Mouse (Mus musculus) megakaryocyte, adult 5-6 weeks (primary cell): ENCODE data around the gene Brsk1. TPM values are rescaled to one million over a fixed set of nuclear protein-coding genes. Genes with fewer than 3 reads are reported as not detected.

ENCODE experiments used
- ATAC-seq: 2 replicates; pipeline ENCODE4 v1.8.0; 2016; ENCODE audit warnings: mild to moderate bottlenecking, inconsistent platforms; ENCODE audit not compliant: poor library complexity, severe bottlenecking
- total RNA-seq, 2 experiments: library from RNA; stranded (forward) in 1 of 2; stranded (reverse) in 1 of 2; fragments of 153-499, 151-499 nt in 1 of 2; fragments of 221-1000, 200-1000 nt in 1 of 2; gene quantifications; 2 replicates each; pipeline versions ENCODE4 v1.2.3 to v1.2.4; 2015 to 2017

The Brsk1 gene
- total RNA-seq, 2 experiments from 2014 or later: not detected

GRCm38 (mm10) chr7:4666871-4667270 is 23.5 kb upstream of the Brsk1 start:
- no peak for ATAC-seq

- ATAC-seq: no peak
These were observed 21.9 kb upstream of the Brsk1 start for GRCm38 (mm10) chr7:4668506-4668905.

- ATAC-seq: no peak
These were observed 21.2 kb upstream of the Brsk1 start for GRCm38 (mm10) chr7:4669156-4669555.

- ATAC-seq: no peak
These were observed 19.6 kb upstream of the Brsk1 start for GRCm38 (mm10) chr7:4670655-4671255.

- ATAC-seq: no peak
These were observed 18.4 kb upstream of the Brsk1 start for GRCm38 (mm10) chr7:4671956-4672355.

- no peak for ATAC-seq
These were observed 16.2 kb upstream of the Brsk1 start for GRCm38 (mm10) chr7:4674114-4674731.

- no peak for ATAC-seq
These were observed 15.2 kb upstream of the Brsk1 start for GRCm38 (mm10) chr7:4675200-4675599.

GRCm38 (mm10) chr7:4683307-4683706 is 7.1 kb upstream of the Brsk1 start:
- ATAC-seq: no peak

- ATAC-seq: no peak
These were observed 6.2 kb upstream of the Brsk1 start for GRCm38 (mm10) chr7:4684203-4684602.

- peak; percentile 94 for ATAC-seq
These were observed 5.6 kb upstream of the Brsk1 start, which contains the start of gene Hspbp1 for GRCm38 (mm10) chr7:4684632-4685417. Hspbp1 (minus strand) TSS chr7:4685068.

GRCm38 (mm10) chr7:4690951-4691653 is 698 bp downstream of the Brsk1 start:
- no peak for ATAC-seq

GRCm38 (mm10) chr7:4693004-4693403 is 2.6 kb downstream of the Brsk1 start:
- ATAC-seq: no peak

GRCm38 (mm10) chr7:4702334-4702733 is 11.9 kb downstream of the Brsk1 start:
- ATAC-seq: no peak

- ATAC-seq: no peak
These were observed 12.8 kb downstream of the Brsk1 start for GRCm38 (mm10) chr7:4703195-4703594.

- peak; percentile 47; the same call in 1 of the 2 replicates for ATAC-seq
These were observed 14.7 kb downstream of the Brsk1 start for GRCm38 (mm10) chr7:4705098-4705497.

GRCm38 (mm10) chr7:4712594-4712993 is 22.2 kb downstream of the Brsk1 start:
- no peak for ATAC-seq

GRCm38 (mm10) chr7:4716955-4717354 is 26.6 kb downstream of the Brsk1 start:
- no peak for ATAC-seq

GRCm38 (mm10) chr7:4719276-4719675 is 28.9 kb downstream of the Brsk1 start:
- ATAC-seq: no peak

GRCm38 (mm10) chr7:4723508-4723907 is 33.1 kb downstream of the Brsk1 start:
- ATAC-seq: peak; percentile 66

- peak; percentile 82 for ATAC-seq
These were observed 34.0 kb downstream of the Brsk1 start for GRCm38 (mm10) chr7:4724359-4724758.

GRCm38 (mm10) chr7:4725169-4725568 is 34.8 kb downstream of the Brsk1 start, which contains the start of gene Tmem150b:
Tmem150b (minus strand) TSS chr7:4725249.
- 0 out of 2 replicates have a peak, but pooled peaks have one; percentile 20 for ATAC-seq
